ENCODE assay signal across 8 mouse cellular contexts in genomic region chr3:36065843-36066651, GRCm38 (mm10). TPM values are rescaled to one million over a fixed set of nuclear protein-coding genes. Genes with fewer than 3 reads are reported as not detected.
DNase-seq lines count a peak whose midpoint lies in the region; ATAC-seq and TF ChIP-seq lines count a peak whose summit lies in the region.

Gene Acad9, plus strand, starts transcription at chr3:36065979.

- CTCF ChIA-PET in Patski (lab: Charles Lee): interaction anchor here (0.7 to 1.8 kb wide), 7 partner anchors 14 to 93 kb away, joined by 3 to 5 read pairs (median 4); no protein-coding TSS in a partner anchor

- H3K27me3 ChIP-seq in Patski: peaks cover 16% of the 10 kb centered on the region
- 0 out of 2 replicates have a peak, but pooled peaks cover 10% of the 10 kb centered on the region for H3K27me3 ChIP-seq in hindbrain, embryonic 14.5 days (ENCODE audit: control insufficient read depth, insufficient read depth, low read length)

- H3K36me3 ChIP-seq in hindbrain, embryonic 14.5 days (replicated peaks; ENCODE audit: control insufficient read depth, insufficient read depth): peaks cover 13% of the 10 kb centered on the region

- H3K9ac ChIP-seq in hindbrain, embryonic 14.5 days: peak within 1 kb of the TSS; percentile 81

- peaks cover 21% of the 10 kb centered on the region for H3K4me1 ChIP-seq in hindbrain, embryonic 14.5 days (replicated peaks; ENCODE audit: control insufficient read depth, insufficient read depth, low read length)

- ATAC-seq in Patski: peak; percentile 97
- peak; percentile 99 for ATAC-seq in hindbrain, embryonic 14.5 days (ENCODE audit: low FRiP score)

- H3K4me3 ChIP-seq in hindbrain, embryonic 14.5 days (replicated peaks; ENCODE audit: low read length): peak within 1 kb of the TSS; percentile 71

- no peaks in the 10 kb centered on the region for H3K9me3 ChIP-seq in hindbrain, embryonic 14.5 days (ENCODE audit: control insufficient read depth, low read length)

- POLR2A ChIA-PET in Patski (lab: Charles Lee): interaction anchor here (0.6 to 1.5 kb wide), 3 partner anchors 9 to 303 kb away, joined by 3 to 5 read pairs (median 4); no protein-coding TSS in a partner anchor

- TF ChIP-seq CTCF in Patski (IDR thresholded peaks at IDR 0.05): no peak

- under 1% methylated on average over 49 of the region's 49 CpGs for WGBS in hindbrain, embryonic 14.5 days

- H3K27ac ChIP-seq in hindbrain, embryonic 14.5 days: peak within 1 kb of the TSS; percentile 74

- peak within 1 kb of the TSS; percentile 78 for H3K4me2 ChIP-seq in hindbrain, embryonic 14.5 days (replicated peaks)

- DNase-seq in Patski (ENCODE audit: low read depth, low spot score): peak; percentile 90
- DNase-seq in cerebellum, postnatal 14 days: peak; percentile 95 to 96
- peak; percentile 88 to 94 for DNase-seq in frontal cortex, postnatal 25 days (ENCODE audit: low spot score in 2 of 2)
- peak; percentile 99 for DNase-seq in hindbrain, embryonic 14.5 days (ENCODE audit: low spot score)
- peak; percentile 94 to 96 for DNase-seq in layer of hippocampus, postnatal 36 days
- peak; percentile 97 for DNase-seq in lung, postnatal 36 days
- peak; percentile 97 for DNase-seq in retina, postnatal 1 day
- DNase-seq in urinary bladder, adult 18-20 months (ENCODE audit: low spot score in 2 of 2): peak; percentile 90 to 91

- in situ Hi-C loops in Patski (cut with MboI; ENCODE audit: low pct_unique_long_range_greater_than_20kb): no loop called here

RNA-seq across cellular contexts. Expression of gene Acad9, which starts in this region (rescaled TPM):
- 64.5 TPM for polyA plus RNA-seq in Patski (2021)
- 77.3 and 82.5 TPM in 2 replicates for polyA plus RNA-seq in hindbrain, embryonic 14.5 days (2014; fragmentation: Nextera tagmentation; extraction: Ambion mirVana)
- 10 to 100 TPM; 43.7 to 51.1 TPM for total RNA-seq in layer of hippocampus, postnatal 36 days (2021)

Comparison
In these comparisons a context has a peak if more than half of its experiments do, and no peak if none do; other contexts are left out.
1. Peak in every context shown above with its lines: DNase-seq, ATAC-seq, H3K4me3 ChIP-seq and H3K27ac ChIP-seq.